Mouse (Mus musculus): ENCODE data around the gene Kif4. TPM values are rescaled to one million over a fixed set of nuclear protein-coding genes. Genes with fewer than 3 reads are reported as not detected.

Kif4 gene
- polyA plus RNA-seq, 1 experiment from 2014 or later, result 29.6 TPM

GRCm38 (mm10) chrX:100652848-100653247, 27.3 kb downstream of the Kif4 start:
- Histone ChIP-seq H3K27ac (no peak overlapping the region), H3K27me3 (no peaks in the 10 kb centered on the region)
- no peak for ATAC-seq

GRCm38 (mm10) chrX:100664825-100665224, 39.3 kb downstream of the Kif4 start:
- Histone ChIP-seq H3K36me3 (ENCODE audit: poor library complexity, severe bottlenecking) (no peaks in the 10 kb centered on the region; the same call in 1 of the 2 replicates), H3K4me3 (no peak overlapping the region), H3K4me2 (no peak overlapping the region), H3K9me3 (replicated peaks) (no peaks in the 10 kb centered on the region), H3K27ac (no peak overlapping the region), H3K9ac (no peak overlapping the region), H3K27me3 (no peaks in the 10 kb centered on the region), H3K4me1 (no peaks in the 10 kb centered on the region)
- WGBS, result 87% methylated on average over 2 of the region's 2 CpGs
- ATAC-seq, result no peak

More at GRCm38 (mm10) chrX:100652848-100653247, 27.3 kb downstream of the Kif4 start:
- no peak overlapping the region for H3K9ac ChIP-seq
- no peak overlapping the region for H3K4me3 ChIP-seq
- no peaks in the 10 kb centered on the region for H3K4me1 ChIP-seq
- H3K9me3 ChIP-seq (replicated peaks), result no peaks in the 10 kb centered on the region
- no peaks in the 10 kb centered on the region for H3K36me3 ChIP-seq (ENCODE audit: poor library complexity, severe bottlenecking)
- H3K4me2 ChIP-seq, result no peak overlapping the region

- no peak overlapping the region for H3K4me2 ChIP-seq
- no peaks in the 10 kb centered on the region for H3K9me3 ChIP-seq (replicated peaks)
- H3K27ac ChIP-seq, result no peak overlapping the region
- WGBS, result 82% methylated on average over 3 of the region's 3 CpGs
- peaks cover 4% of the 10 kb centered on the region; the same call in 1 of the 2 replicates for H3K36me3 ChIP-seq (ENCODE audit: poor library complexity, severe bottlenecking)
- H3K9ac ChIP-seq, result no peak overlapping the region
- no peaks in the 10 kb centered on the region for H3K4me1 ChIP-seq
- ATAC-seq, result no peak
- H3K27me3 ChIP-seq, result no peaks in the 10 kb centered on the region; the same call in 1 of the 2 replicates
- no peak overlapping the region for H3K4me3 ChIP-seq
Observed at GRCm38 (mm10) chrX:100678204-100678603, 52.7 kb downstream of the Kif4 start.

- H3K4me1 ChIP-seq, result no peaks in the 10 kb centered on the region
- no peaks in the 10 kb centered on the region for H3K9me3 ChIP-seq (replicated peaks)
- ATAC-seq, result no peak
- H3K27ac ChIP-seq, result no peak overlapping the region
- H3K9ac ChIP-seq, result no peak overlapping the region
- WGBS, result 31% methylated on average over 3 of the region's 3 CpGs
- no peaks in the 10 kb centered on the region; the same call in 1 of the 2 replicates for H3K27me3 ChIP-seq
- no peak overlapping the region for H3K4me2 ChIP-seq
- H3K36me3 ChIP-seq (ENCODE audit: poor library complexity, severe bottlenecking), result peaks cover 3% of the 10 kb centered on the region; the same call in 1 of the 2 replicates
- H3K4me3 ChIP-seq, result no peak overlapping the region
Observed at GRCm38 (mm10) chrX:100686527-100686926, 61.0 kb downstream of the Kif4 start.

- Histone ChIP-seq H3K4me1 (no peaks in the 10 kb centered on the region), H3K27ac (no peak overlapping the region), H3K9ac (no peak overlapping the region), H3K9me3 (replicated peaks) (no peaks in the 10 kb centered on the region), H3K36me3 (ENCODE audit: poor library complexity, severe bottlenecking) (peaks cover 3% of the 10 kb centered on the region; the same call in 1 of the 2 replicates), H3K4me2 (no peak overlapping the region), H3K4me3 (no peak overlapping the region), H3K27me3 (no peaks in the 10 kb centered on the region; the same call in 1 of the 2 replicates)
- WGBS, result 85% methylated on average over 6 of the region's 6 CpGs
- ATAC-seq, result no peak
Observed at GRCm38 (mm10) chrX:100687360-100688032, 62.0 kb downstream of the Kif4 start.

GRCm38 (mm10) chrX:100688033-100688370, 62.5 kb downstream of the Kif4 start:
- Histone ChIP-seq H3K27me3 (no peaks in the 10 kb centered on the region; the same call in 1 of the 2 replicates), H3K36me3 (ENCODE audit: poor library complexity, severe bottlenecking) (peaks cover 3% of the 10 kb centered on the region; the same call in 1 of the 2 replicates), H3K9ac (no peak overlapping the region), H3K4me2 (no peak overlapping the region), H3K4me3 (no peak overlapping the region), H3K9me3 (replicated peaks) (no peaks in the 10 kb centered on the region), H3K27ac (no peak overlapping the region), H3K4me1 (no peaks in the 10 kb centered on the region)
- ATAC-seq, result no peak
- 70% methylated on average over 5 of the region's 5 CpGs for WGBS

- WGBS, result 96% methylated on average over 4 of the region's 4 CpGs
- H3K27ac ChIP-seq, result no peak overlapping the region
- no peak for ATAC-seq
- H3K36me3 ChIP-seq (ENCODE audit: poor library complexity, severe bottlenecking), result peaks cover 16% of the 10 kb centered on the region
- no peak overlapping the region for H3K9ac ChIP-seq
- H3K4me2 ChIP-seq, result no peak overlapping the region
- no peaks in the 10 kb centered on the region for H3K9me3 ChIP-seq (replicated peaks)
- no peaks in the 10 kb centered on the region for H3K27me3 ChIP-seq
- no peak overlapping the region for H3K4me3 ChIP-seq
- H3K4me1 ChIP-seq, result no peaks in the 10 kb centered on the region
Observed at GRCm38 (mm10) chrX:100696776-100697175, 71.2 kb downstream of the Kif4 start.

- WGBS, result 87% methylated on average over 6 of the region's 6 CpGs
- H3K4me1 ChIP-seq, result no peaks in the 10 kb centered on the region
- H3K36me3 ChIP-seq (ENCODE audit: poor library complexity, severe bottlenecking), result peaks cover 25% of the 10 kb centered on the region; the same call in 1 of the 2 replicates
- H3K27ac ChIP-seq, result no peak overlapping the region
- H3K9ac ChIP-seq, result no peak overlapping the region
- no peaks in the 10 kb centered on the region for H3K27me3 ChIP-seq
- H3K4me2 ChIP-seq, result no peak overlapping the region
- no peaks in the 10 kb centered on the region for H3K9me3 ChIP-seq (replicated peaks)
- H3K4me3 ChIP-seq, result no peak overlapping the region
- no peak for ATAC-seq
Observed at GRCm38 (mm10) chrX:100708032-100708431, 82.5 kb downstream of the Kif4 start.

- ATAC-seq, result no peak
Observed at GRCm38 (mm10) chrX:100716173-100716572, 90.6 kb downstream of the Kif4 start.

GRCm38 (mm10) chrX:100728947-100729346, 103.4 kb downstream of the Kif4 start:
- Histone ChIP-seq H3K27me3 (no peaks in the 10 kb centered on the region), H3K4me2 (no peak overlapping the region), H3K36me3 (ENCODE audit: poor library complexity, severe bottlenecking) (peaks cover 20% of the 10 kb centered on the region), H3K27ac (peak overlapping the region; percentile 77), H3K9me3 (replicated peaks) (no peaks in the 10 kb centered on the region), H3K4me3 (no peak overlapping the region), H3K4me1 (peaks cover 28% of the 10 kb centered on the region), H3K9ac (no peak overlapping the region)
- 15% methylated on average over 1 of the region's 1 CpGs for WGBS
- ATAC-seq, result peak; percentile 72

More at GRCm38 (mm10) chrX:100716173-100716572, 90.6 kb downstream of the Kif4 start:
- peaks cover 48% of the 10 kb centered on the region; the same call in 1 of the 2 replicates for H3K36me3 ChIP-seq (ENCODE audit: poor library complexity, severe bottlenecking)
- 96% methylated on average over 6 of the region's 6 CpGs for WGBS
- H3K4me2 ChIP-seq, result no peak overlapping the region
- H3K9me3 ChIP-seq (replicated peaks), result no peaks in the 10 kb centered on the region
- H3K4me1 ChIP-seq, result no peaks in the 10 kb centered on the region
- H3K27me3 ChIP-seq, result no peaks in the 10 kb centered on the region
- no peak overlapping the region for H3K9ac ChIP-seq
- H3K27ac ChIP-seq, result no peak overlapping the region
- H3K4me3 ChIP-seq, result no peak overlapping the region

GRCm38 (mm10) chrX:100729665-100730188, 104.2 kb downstream of the Kif4 start, which contains the start of gene Gdpd2:
TSS of gene Gdpd2 (plus strand) at chrX:100729873.
- H3K9ac ChIP-seq, result peak within 1 kb of the TSS; percentile 41
- H3K4me2 ChIP-seq, result peak within 1 kb of the TSS; percentile 55
- H3K27ac ChIP-seq, result peak within 1 kb of the TSS; percentile 77
- H3K9me3 ChIP-seq (replicated peaks), result no peaks in the 10 kb centered on the region
- ATAC-seq, result peak; percentile 74
- peaks cover 28% of the 10 kb centered on the region for H3K4me1 ChIP-seq
- H3K4me3 ChIP-seq, result peak within 1 kb of the TSS; percentile 25
- H3K36me3 ChIP-seq (ENCODE audit: poor library complexity, severe bottlenecking), result peaks cover 16% of the 10 kb centered on the region
- H3K27me3 ChIP-seq, result no peaks in the 10 kb centered on the region
- WGBS, result 12% methylated on average over 8 of the region's 8 CpGs

GRCm38 (mm10) chrX:100730266-100730665, 104.7 kb downstream of the Kif4 start:
- Histone ChIP-seq H3K27me3 (no peaks in the 10 kb centered on the region), H3K36me3 (ENCODE audit: poor library complexity, severe bottlenecking) (peaks cover 11% of the 10 kb centered on the region; the same call in 1 of the 2 replicates), H3K4me1 (peaks cover 28% of the 10 kb centered on the region), H3K9ac (peak overlapping the region; percentile 41), H3K4me3 (peak overlapping the region; percentile 25), H3K27ac (peak overlapping the region; percentile 77), H3K9me3 (replicated peaks) (no peaks in the 10 kb centered on the region), H3K4me2 (peak overlapping the region; percentile 55)
- peak; percentile 56 for ATAC-seq
- WGBS, result 28% methylated on average over 8 of the region's 8 CpGs

Measured in forebrain, embryonic 13.5 days (tissue).